ENCODE assay signal across 9 mouse cellular contexts in genomic region chr16:25983635-25984034, GRCm38 (mm10).
A peak's percentile ranks its signal among the peaks of the same experiment; 100 is the strongest.
DNase-seq lines count a peak whose midpoint lies in the region; ATAC-seq and TF ChIP-seq lines count a peak whose summit lies in the region.
"Had no signal": no experiment of that assay in that cellular context is flagged by ENCODE, and none has a peak within 500 bp of the region (broad histone marks: within the 10 kb centered on the region; RNA-seq: fewer than 3 reads in every experiment).

No protein-coding gene starts in this region.

- H3K27ac ChIP-seq in midbrain, postnatal 0 days (ENCODE audit: low read depth, low read length) = no peak overlapping the region
- no peak overlapping the region for H3K27ac ChIP-seq in midbrain, embryonic 11.5 days (ENCODE audit: low read depth, low read length)
- no peak overlapping the region for H3K27ac ChIP-seq in small intestine, adult 2 months (ENCODE audit: insufficient read depth, low read depth, low read length)
- H3K27ac ChIP-seq: hindbrain, embryonic 15.5 days had no signal

- no peaks in the 10 kb centered on the region for H3K27me3 ChIP-seq in midbrain, postnatal 0 days (ENCODE audit: insufficient read depth, low read length)
- no peaks in the 10 kb centered on the region for H3K27me3 ChIP-seq in midbrain, embryonic 11.5 days (ENCODE audit: control insufficient read depth, insufficient read depth, low read length)
- H3K27me3 ChIP-seq in small intestine, adult 2 months (ENCODE audit: control insufficient read depth, insufficient read depth, low read length) = no peaks in the 10 kb centered on the region
- H3K27me3 ChIP-seq: hindbrain, embryonic 15.5 days had no signal

- intact Hi-C loops in gastrocnemius, postnatal 14 days (cut with DNase I; ENCODE audit: low total_unique reads) = no loop called here

- 30% methylated on average over 4 of the region's 4 CpGs for WGBS in midbrain, postnatal 0 days
- 34% methylated on average over 4 of the region's 4 CpGs for WGBS in midbrain, embryonic 11.5 days
- WGBS in small intestine, adult 2 months = 37% methylated on average over 4 of the region's 4 CpGs

- no peak overlapping the region for H3K9ac ChIP-seq in midbrain, postnatal 0 days (replicated peaks; ENCODE audit: low read length, poor library complexity, severe bottlenecking)
- H3K9ac ChIP-seq in midbrain, embryonic 11.5 days (ENCODE audit: low read length) = no peak overlapping the region
- H3K9ac ChIP-seq: hindbrain, embryonic 15.5 days had no signal

- no peak for TF ChIP-seq POLR2A in small intestine, adult 2 months (IDR thresholded peaks at IDR 0.05; ENCODE audit: low read depth, low read length)

- H3K36me3 ChIP-seq in midbrain, postnatal 0 days (ENCODE audit: insufficient read depth, low read length) = no peaks in the 10 kb centered on the region
- H3K36me3 ChIP-seq in midbrain, embryonic 11.5 days (ENCODE audit: control insufficient read depth, insufficient read depth, low read length) = no peaks in the 10 kb centered on the region
- no peaks in the 10 kb centered on the region for H3K36me3 ChIP-seq in small intestine, adult 2 months (ENCODE audit: control insufficient read depth, insufficient read depth, low read length)
- H3K36me3 ChIP-seq: hindbrain, embryonic 15.5 days had no signal

- no peak for ATAC-seq in midbrain, postnatal 0 days (ENCODE audit: low FRiP score)
- ATAC-seq in midbrain, embryonic 11.5 days (ENCODE audit: low FRiP score) = no peak

- H3K4me3 ChIP-seq in midbrain, postnatal 0 days (ENCODE audit: low read depth, low read length) = no peak overlapping the region
- H3K4me3 ChIP-seq in midbrain, embryonic 11.5 days (ENCODE audit: low read depth, low read length) = no peak overlapping the region
- H3K4me3 ChIP-seq in small intestine, adult 2 months (ENCODE audit: low read depth, low read length) = no peak overlapping the region
- H3K4me3 ChIP-seq: hindbrain, embryonic 15.5 days had no signal

- DNase-seq in gastrocnemius, postnatal 14 days = peak; percentile 51
- no peak for DNase-seq in gastrocnemius, postnatal 25 days
- peak; percentile 18 for DNase-seq in midbrain, postnatal 0 days (ENCODE audit: low spot score)
- DNase-seq in midbrain, embryonic 11.5 days (ENCODE audit: low spot score, missing footprints) = no peak
- peak; percentile 31 for DNase-seq in embryo, embryonic 9.5 days (ENCODE audit: extremely low spot score)
- no peak for DNase-seq in frontal cortex, postnatal 10 days (ENCODE audit: low spot score in 2 of 2)
- no peak for DNase-seq in spleen, postnatal 4 days (ENCODE audit: low spot score in 2 of 2)

- no peak overlapping the region for H3K4me2 ChIP-seq in midbrain, postnatal 0 days (ENCODE audit: low read depth, low read length, poor library complexity, severe bottlenecking)
- H3K4me2 ChIP-seq in midbrain, embryonic 11.5 days = no peak overlapping the region
- H3K4me2 ChIP-seq: hindbrain, embryonic 15.5 days had no signal

- TF ChIP-seq CTCF in midbrain, postnatal 0 days (IDR thresholded peaks at IDR 0.05) = peak; percentile 65
- peak; percentile 40; the same call in 1 of the 2 replicates for TF ChIP-seq CTCF in small intestine, adult 2 months (IDR thresholded peaks at IDR 0.05; ENCODE audit: extremely low read depth, insufficient read length, insufficient replicate concordance, low read depth, low read length)

- H3K4me1 ChIP-seq in midbrain, postnatal 0 days (ENCODE audit: insufficient read depth, low read length) = no peaks in the 10 kb centered on the region
- H3K4me1 ChIP-seq in midbrain, embryonic 11.5 days (ENCODE audit: control insufficient read depth, insufficient read depth, low read length) = no peaks in the 10 kb centered on the region
- H3K4me1 ChIP-seq in small intestine, adult 2 months (ENCODE audit: control insufficient read depth, insufficient read depth, insufficient read length, low read length) = no peaks in the 10 kb centered on the region
- H3K4me1 ChIP-seq: hindbrain, embryonic 15.5 days had no signal

- no peaks in the 10 kb centered on the region for H3K9me3 ChIP-seq in midbrain, postnatal 0 days (ENCODE audit: low read length)
- no peaks in the 10 kb centered on the region for H3K9me3 ChIP-seq in midbrain, embryonic 11.5 days (ENCODE audit: control insufficient read depth, low read length)
- H3K9me3 ChIP-seq: hindbrain, embryonic 15.5 days had no signal

Comparison
In these comparisons a context has a peak if more than half of its experiments do, and no peak if none do; other contexts are left out.
1. DNase-seq: peak in gastrocnemius, postnatal 14 days (single experiment), midbrain, postnatal 0 days (single experiment) and embryo, embryonic 9.5 days (single experiment); none in gastrocnemius, postnatal 25 days (single experiment), midbrain, embryonic 11.5 days (single experiment), frontal cortex, postnatal 10 days (0 of 2) and spleen, postnatal 4 days (0 of 2).